Mouse (Mus musculus): ENCODE results near the gene Ndufb7.

- TF ChIP-seq GATA1 (IDR thresholded peaks at IDR 0.05; ENCODE audit: low read length), result no peak
- no peak for TF ChIP-seq TAL1 (IDR thresholded peaks at IDR 0.05; ENCODE audit: low read length)
Observed at GRCm38 (mm10) chr8:83584771-83585170, 18.3 kb downstream of the Ndufb7 start.
